Mouse (Mus musculus): ENCODE data around the gene Cspg5. TPM values are rescaled to one million over a fixed set of nuclear protein-coding genes. Genes with fewer than 3 reads are reported as not detected.

Gene Cspg5
- 71.6 and 72.6 TPM in 2 replicates for polyA plus RNA-seq (2015; fragmentation: Nextera tagmentation; extraction: Ambion mirVana)

GRCm38 (mm10) chr9:110243221-110243833 lies at the start of gene Cspg5:
Gene Cspg5 (plus strand): TSS chr9:110243783.
- peak within 1 kb of the TSS; percentile 91 for H3K27ac ChIP-seq
- WGBS = 84% methylated on average over 7 of the region's 7 CpGs

GRCm38 (mm10) chr9:110199870-110200269 lies 43.7 kb upstream of the Cspg5 start:
- Histone ChIP-seq H3K36me3 (peaks cover 75% of the 10 kb centered on the region), H3K4me1 (replicated peaks) (peaks cover under 1% of the 10 kb centered on the region; the same call in 1 of the 2 replicates), H3K9ac (no peak overlapping the region), H3K27ac (no peak overlapping the region), H3K27me3 (no peaks in the 10 kb centered on the region), H3K4me2 (no peak overlapping the region), H3K4me3 (no peak overlapping the region), H3K9me3 (no peaks in the 10 kb centered on the region)
- 96% methylated on average over 2 of the region's 2 CpGs for WGBS
- ATAC-seq (ENCODE audit: low FRiP score) = no peak

More at GRCm38 (mm10) chr9:110243221-110243833, at the start of gene Cspg5:
- Histone ChIP-seq H3K4me3 (peak within 1 kb of the TSS; percentile 82), H3K36me3 (peaks cover 38% of the 10 kb centered on the region), H3K9me3 (no peaks in the 10 kb centered on the region), H3K4me2 (peak within 1 kb of the TSS; percentile 94), H3K9ac (peak within 1 kb of the TSS; percentile 93), H3K27me3 (no peaks in the 10 kb centered on the region), H3K4me1 (replicated peaks) (peaks cover 29% of the 10 kb centered on the region)
- no peak for ATAC-seq (ENCODE audit: low FRiP score)

GRCm38 (mm10) chr9:110205526-110206404 lies 37.8 kb upstream of the Cspg5 start:
- Histone ChIP-seq H3K27me3 (no peaks in the 10 kb centered on the region), H3K9me3 (no peaks in the 10 kb centered on the region), H3K36me3 (peaks cover 77% of the 10 kb centered on the region), H3K4me2 (no peak overlapping the region), H3K4me1 (replicated peaks) (peaks cover 23% of the 10 kb centered on the region), H3K27ac (peak overlapping the region; percentile 86), H3K4me3 (no peak overlapping the region), H3K9ac (no peak overlapping the region; the same call in 1 of the 2 replicates)
- WGBS = 18% methylated on average over 15 of the region's 15 CpGs
- ATAC-seq (ENCODE audit: low FRiP score) = peak; percentile 89

GRCm38 (mm10) chr9:110206437-110206836 lies 37.1 kb upstream of the Cspg5 start:
- no peak for ATAC-seq (ENCODE audit: low FRiP score)
- Histone ChIP-seq H3K27me3 (no peaks in the 10 kb centered on the region), H3K9me3 (no peaks in the 10 kb centered on the region), H3K4me1 (replicated peaks) (peaks cover 23% of the 10 kb centered on the region), H3K4me2 (no peak overlapping the region), H3K36me3 (peaks cover 78% of the 10 kb centered on the region), H3K27ac (peak overlapping the region; percentile 86; the same call in 1 of the 2 replicates), H3K9ac (no peak overlapping the region), H3K4me3 (no peak overlapping the region)
- 69% methylated on average over 2 of the region's 2 CpGs for WGBS

GRCm38 (mm10) chr9:110208265-110208664 lies 35.3 kb upstream of the Cspg5 start:
- Histone ChIP-seq H3K9ac (no peak overlapping the region), H3K27ac (no peak overlapping the region), H3K9me3 (no peaks in the 10 kb centered on the region), H3K4me2 (no peak overlapping the region), H3K4me3 (no peak overlapping the region), H3K36me3 (peaks cover 80% of the 10 kb centered on the region), H3K4me1 (replicated peaks) (peaks cover 23% of the 10 kb centered on the region), H3K27me3 (no peaks in the 10 kb centered on the region)
- no peak for ATAC-seq (ENCODE audit: low FRiP score)
- 74% methylated on average over 7 of the region's 7 CpGs for WGBS

- Histone ChIP-seq H3K4me3 (no peak overlapping the region), H3K4me1 (replicated peaks) (peaks cover 23% of the 10 kb centered on the region), H3K4me2 (no peak overlapping the region), H3K27ac (no peak overlapping the region), H3K27me3 (no peaks in the 10 kb centered on the region), H3K9me3 (no peaks in the 10 kb centered on the region), H3K9ac (no peak overlapping the region), H3K36me3 (peaks cover 78% of the 10 kb centered on the region)
- no peak for ATAC-seq (ENCODE audit: low FRiP score)
- 93% methylated on average over 3 of the region's 3 CpGs for WGBS
These were observed 34.6 kb upstream of the Cspg5 start for GRCm38 (mm10) chr9:110208967-110209366.

- H3K36me3 ChIP-seq = peaks cover 82% of the 10 kb centered on the region
- WGBS = 93% methylated on average over 4 of the region's 4 CpGs
These were observed 19.3 kb upstream of the Cspg5 start for GRCm38 (mm10) chr9:110224273-110224672.

GRCm38 (mm10) chr9:110226191-110226590 lies 17.4 kb upstream of the Cspg5 start:
- H3K9me3 ChIP-seq = no peaks in the 10 kb centered on the region
- no peaks in the 10 kb centered on the region for H3K27me3 ChIP-seq
- H3K4me3 ChIP-seq = no peak overlapping the region
- H3K4me2 ChIP-seq = no peak overlapping the region
- no peaks in the 10 kb centered on the region for H3K4me1 ChIP-seq (replicated peaks)
- H3K27ac ChIP-seq = no peak overlapping the region
- 96% methylated on average over 4 of the region's 4 CpGs for WGBS
- H3K9ac ChIP-seq = no peak overlapping the region
- H3K36me3 ChIP-seq = peaks cover 85% of the 10 kb centered on the region
- ATAC-seq (ENCODE audit: low FRiP score) = no peak

More at GRCm38 (mm10) chr9:110224273-110224672, 19.3 kb upstream of the Cspg5 start:
- H3K27ac ChIP-seq = no peak overlapping the region
- no peak for ATAC-seq (ENCODE audit: low FRiP score)
- no peaks in the 10 kb centered on the region for H3K9me3 ChIP-seq
- no peak overlapping the region for H3K4me3 ChIP-seq
- no peak overlapping the region for H3K9ac ChIP-seq
- H3K4me2 ChIP-seq = no peak overlapping the region
- no peaks in the 10 kb centered on the region for H3K4me1 ChIP-seq (replicated peaks)
- H3K27me3 ChIP-seq = no peaks in the 10 kb centered on the region

- Histone ChIP-seq H3K4me2 (no peak overlapping the region), H3K27me3 (no peaks in the 10 kb centered on the region), H3K4me1 (replicated peaks) (no peaks in the 10 kb centered on the region), H3K9ac (no peak overlapping the region), H3K27ac (no peak overlapping the region), H3K9me3 (no peaks in the 10 kb centered on the region), H3K36me3 (peaks cover 86% of the 10 kb centered on the region), H3K4me3 (no peak overlapping the region)
- WGBS = 91% methylated on average over 6 of the region's 6 CpGs
- no peak for ATAC-seq (ENCODE audit: low FRiP score)
These were observed 14.9 kb upstream of the Cspg5 start for GRCm38 (mm10) chr9:110228671-110229070.

GRCm38 (mm10) chr9:110229112-110229511 lies 14.5 kb upstream of the Cspg5 start:
- H3K4me2 ChIP-seq = no peak overlapping the region
- H3K4me3 ChIP-seq = no peak overlapping the region
- no peaks in the 10 kb centered on the region for H3K27me3 ChIP-seq
- WGBS = 91% methylated on average over 1 of the region's 1 CpGs
- no peaks in the 10 kb centered on the region for H3K4me1 ChIP-seq (replicated peaks)
- peaks cover 86% of the 10 kb centered on the region for H3K36me3 ChIP-seq
- H3K9ac ChIP-seq = no peak overlapping the region
- no peak for ATAC-seq (ENCODE audit: low FRiP score)
- H3K9me3 ChIP-seq = no peaks in the 10 kb centered on the region
- 0 out of 2 replicates have a peak overlapping the region, but pooled peaks have one; percentile 19 for H3K27ac ChIP-seq

- WGBS = 79% methylated on average over 10 of the region's 10 CpGs
- Histone ChIP-seq H3K36me3 (peaks cover 91% of the 10 kb centered on the region), H3K4me1 (replicated peaks) (no peaks in the 10 kb centered on the region), H3K9me3 (no peaks in the 10 kb centered on the region), H3K9ac (no peak overlapping the region), H3K27me3 (no peaks in the 10 kb centered on the region), H3K4me3 (no peak overlapping the region), H3K4me2 (no peak overlapping the region), H3K27ac (0 out of 2 replicates have a peak overlapping the region, but pooled peaks have one; percentile 19)
- ATAC-seq (ENCODE audit: low FRiP score) = no peak
These were observed 13.9 kb upstream of the Cspg5 start for GRCm38 (mm10) chr9:110229566-110230248.
